Mouse (Mus musculus): ENCODE results near the gene Angptl1.

DNA sequence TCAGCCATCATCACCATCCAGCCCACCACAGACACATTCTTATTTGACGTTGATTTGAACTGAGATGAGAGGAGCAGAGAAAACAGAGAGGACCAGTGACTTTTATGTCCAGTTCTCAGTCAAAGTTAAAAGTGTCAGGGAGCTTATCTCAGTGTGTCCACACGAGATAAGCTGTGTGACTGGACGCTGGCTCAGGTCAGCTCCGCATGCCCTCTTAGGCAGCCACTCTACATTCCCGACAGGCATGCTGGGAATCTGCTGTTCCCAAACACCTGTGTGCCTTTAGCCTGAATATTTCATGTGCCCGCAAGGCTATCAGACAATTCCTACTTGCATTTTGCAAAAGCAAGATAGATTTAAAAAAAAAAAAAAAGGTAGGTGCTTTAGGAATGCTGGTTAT lies 24.9 kb upstream of the Angptl1 start:
- TF ChIP-seq GATA1 (IDR thresholded peaks at IDR 0.05; ENCODE audit: low read length) (no peak), TAL1 (IDR thresholded peaks at IDR 0.05; ENCODE audit: low read length) (no peak)
